Mouse (Mus musculus) megakaryocyte, embryonic 14.5 days (primary cell): ENCODE data around the gene Ccdc78. TPM values are rescaled to one million over a fixed set of nuclear protein-coding genes. Genes with fewer than 3 reads are reported as not detected.
A peak's percentile ranks its signal among the peaks of the same experiment; 100 is the strongest.
"Not testable (repeated sequence)": the region's sequence is repeated elsewhere in the genome, so short reads cannot be mapped to it uniquely, and the experiment has no call there.

ENCODE experiments used
- H3K27me3 ChIP-seq: replicated peaks from 2 replicates; pipeline ENCODE3; 2012; ENCODE audit warnings: inconsistent platforms
- H3K36me3 ChIP-seq: replicated peaks from 2 replicates; pipeline ENCODE3; 2012; ENCODE audit warnings: low read length, inconsistent platforms, mixed read lengths
- H3K4me1 ChIP-seq: 2 replicates; pipeline ENCODE4 v1.6.1; 2012; ENCODE audit warnings: inconsistent platforms
- H3K4me3 ChIP-seq: replicated peaks from 2 replicates; pipeline ENCODE3; 2012; ENCODE audit warnings: moderate library complexity, mild to moderate bottlenecking, inconsistent platforms
- H3K9me3 ChIP-seq: 2 replicates; pipeline ENCODE4 v1.6.1; 2012; ENCODE audit warnings: inconsistent platforms
- FLI1 ChIP-seq: IDR thresholded peaks from 2 replicates; pipeline ENCODE4 v1.6.1; 2012; ENCODE audit warnings: low read length, inconsistent platforms, mixed read lengths
- GATA1 ChIP-seq: IDR thresholded peaks from 3 replicates; pipeline ENCODE4 v1.6.1; 2012; ENCODE audit warnings: mixed read lengths, low read length, inconsistent platforms, borderline replicate concordance
- polyA plus RNA-seq: library from polyadenylated mRNA; stranded (reverse); fragments of >175 nt; gene quantifications from 2 replicates; pipeline ENCODE4 v1.2.3, GENCODE M21; 2012; ENCODE audit warnings: low replicate concordance; ENCODE audit not compliant: insufficient read depth

Ccdc78 gene
- polyA plus RNA-seq: not detected in 2 replicates

DNA sequence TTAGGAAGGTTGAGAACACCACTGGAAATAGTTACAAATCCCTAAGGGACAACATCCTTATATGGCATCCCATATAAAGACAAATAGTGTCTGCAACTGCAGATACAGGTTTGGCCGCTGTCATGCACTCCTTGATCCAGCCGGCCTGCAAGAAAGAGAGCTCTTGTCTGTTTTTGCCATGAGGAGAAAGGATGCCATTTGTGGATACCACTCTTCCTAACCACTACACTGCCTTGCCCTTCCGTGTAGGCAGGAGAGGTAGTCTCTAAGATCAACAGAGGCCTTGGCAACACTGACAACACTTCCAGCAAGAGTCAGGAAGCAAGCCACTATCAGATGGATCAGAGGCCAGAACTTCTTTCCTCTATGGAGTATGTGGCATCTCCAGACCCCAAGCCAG, at the start of gene Ccdc78:
Ccdc78 (plus strand) TSS at position 301 of the 400 bp plus-strand sequence.
- Histone ChIP-seq H3K4me3 (peak within 1 kb of the TSS; percentile 98), H3K36me3 (peaks cover 62% of the 10 kb centered on the region), H3K27me3 (peaks cover 3% of the 10 kb centered on the region), H3K4me1 (peaks cover 43% of the 10 kb centered on the region), H3K9me3 (no peaks in the 10 kb centered on the region)
- TF ChIP-seq FLI1: no peak
- no peak for TF ChIP-seq GATA1

DNA sequence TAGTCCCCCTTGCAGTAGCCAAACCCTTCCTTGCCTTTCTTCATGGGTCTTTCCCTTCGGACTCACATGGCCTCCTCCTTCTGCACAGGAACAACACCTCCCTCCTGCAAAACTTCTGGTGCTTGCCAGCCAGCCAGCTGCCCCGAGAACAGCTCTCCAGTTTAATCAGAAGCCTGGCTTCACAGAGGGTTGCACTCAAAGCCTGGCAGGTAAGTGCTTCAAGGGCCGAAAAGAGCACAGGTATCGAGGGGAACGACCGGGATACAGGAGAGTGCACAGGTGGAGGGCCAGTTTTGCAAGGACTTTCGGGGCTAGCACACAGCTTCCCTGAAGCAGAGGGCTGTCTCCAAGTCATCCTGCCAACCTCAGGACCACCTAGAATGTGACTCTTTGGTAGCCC, 47.5 kb upstream of the Ccdc78 start:
- no peak overlapping the region for H3K4me3 ChIP-seq
- H3K36me3 ChIP-seq: no peaks in the 10 kb centered on the region
- H3K27me3 ChIP-seq: peaks cover 71% of the 10 kb centered on the region
- no peaks in the 10 kb centered on the region for H3K4me1 ChIP-seq
- H3K9me3 ChIP-seq: no peaks in the 10 kb centered on the region
- no peak for TF ChIP-seq GATA1
- no peak for TF ChIP-seq FLI1

DNA sequence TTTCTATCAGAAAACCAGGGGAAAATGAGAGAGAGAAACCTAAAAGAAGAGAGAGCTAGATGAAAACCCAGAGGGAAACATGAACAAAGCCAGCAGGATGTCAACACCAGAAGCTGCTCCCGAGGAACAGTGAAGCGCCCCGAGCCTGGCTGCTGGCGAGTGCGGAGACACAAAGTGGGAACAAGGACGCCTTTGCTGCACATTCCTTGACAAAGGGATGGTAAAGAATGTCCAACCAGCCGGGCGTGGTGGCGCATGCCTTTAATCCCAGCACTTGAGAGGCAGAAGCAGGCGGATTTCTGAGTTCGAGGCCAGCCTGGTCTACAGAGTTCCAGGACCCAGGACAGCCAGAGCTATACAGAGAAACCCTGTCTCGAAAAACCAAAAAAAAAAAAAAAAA, 44.9 kb upstream of the Ccdc78 start:
- H3K27me3 ChIP-seq: peaks cover 70% of the 10 kb centered on the region
- H3K4me1 ChIP-seq, H3K9me3 ChIP-seq, H3K36me3 ChIP-seq, H3K4me3 ChIP-seq: not testable (repeated sequence)

DNA sequence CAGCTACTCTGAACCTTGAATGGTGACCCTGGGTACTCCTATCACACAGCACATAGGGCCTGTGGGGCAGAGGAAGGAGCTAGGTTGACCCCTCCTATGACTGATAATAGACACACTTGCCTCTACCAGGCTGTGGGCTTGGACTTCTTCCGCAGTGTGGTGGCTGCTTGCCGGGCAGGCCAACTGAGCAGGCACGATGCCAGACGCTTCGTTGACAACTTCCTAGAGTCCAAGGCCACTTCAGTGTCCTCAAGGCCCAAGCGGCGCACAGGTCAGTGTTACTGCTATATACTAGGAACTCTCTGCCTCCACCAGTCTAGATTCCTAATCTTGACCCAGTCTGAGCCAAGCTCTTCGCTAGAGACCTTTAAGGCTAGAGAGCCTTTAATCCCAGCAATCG, 42.5 kb upstream of the Ccdc78 start:
- Histone ChIP-seq H3K4me3 (no peak overlapping the region), H3K4me1 (no peaks in the 10 kb centered on the region), H3K9me3 (no peaks in the 10 kb centered on the region), H3K27me3 (peaks cover 62% of the 10 kb centered on the region), H3K36me3 (no peaks in the 10 kb centered on the region)
- TF ChIP-seq FLI1 (no peak), GATA1 (no peak)

DNA sequence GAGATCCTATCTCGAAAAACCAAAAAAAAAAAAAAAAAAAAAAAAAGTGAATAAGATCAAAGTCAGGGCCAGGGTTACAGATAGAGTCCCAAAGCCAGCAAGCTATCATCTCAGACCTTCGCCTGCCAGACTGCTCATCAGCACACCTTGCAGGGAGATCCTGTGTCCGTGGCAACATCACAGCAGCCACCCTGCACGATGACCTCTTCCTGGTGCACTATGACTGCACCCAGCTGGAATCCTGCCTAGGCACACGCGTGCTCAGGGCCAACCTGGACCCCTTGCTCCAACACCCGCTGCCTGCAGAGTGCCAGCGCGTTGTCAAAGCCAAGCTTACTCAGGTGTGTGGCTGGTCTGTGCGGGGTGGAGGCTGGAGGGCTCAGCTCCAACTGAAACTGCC, 42.1 kb upstream of the Ccdc78 start:
- no peak overlapping the region for H3K4me3 ChIP-seq
- H3K27me3 ChIP-seq: peaks cover 60% of the 10 kb centered on the region
- no peaks in the 10 kb centered on the region for H3K36me3 ChIP-seq
- TF ChIP-seq GATA1 (no peak), FLI1 (no peak)
- no peaks in the 10 kb centered on the region for H3K9me3 ChIP-seq
- no peaks in the 10 kb centered on the region for H3K4me1 ChIP-seq

DNA sequence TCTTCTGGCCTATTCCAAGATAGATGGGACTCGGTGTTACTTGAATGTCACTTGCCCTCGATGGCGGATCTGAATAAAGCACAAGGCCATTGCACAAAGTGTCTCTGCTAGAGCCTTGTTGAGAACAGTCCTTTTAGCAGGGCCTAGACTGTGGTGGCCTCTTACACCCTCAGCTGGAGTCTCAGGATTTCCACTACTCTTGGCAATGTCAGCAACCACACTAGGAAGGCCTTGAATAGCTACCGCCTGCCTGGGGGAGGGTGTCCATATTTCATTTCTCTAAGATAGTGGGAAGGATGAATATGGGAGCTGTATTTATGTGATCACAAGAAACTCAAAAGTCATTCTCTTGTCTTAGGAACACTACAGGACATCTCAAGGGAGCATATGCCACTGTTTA, 38.1 kb upstream of the Ccdc78 start:
- peaks cover 77% of the 10 kb centered on the region for H3K27me3 ChIP-seq
- no peaks in the 10 kb centered on the region for H3K4me1 ChIP-seq
- H3K36me3 ChIP-seq: no peaks in the 10 kb centered on the region
- no peaks in the 10 kb centered on the region for H3K9me3 ChIP-seq
- TF ChIP-seq FLI1: no peak
- no peak for TF ChIP-seq GATA1
- no peak overlapping the region for H3K4me3 ChIP-seq

DNA sequence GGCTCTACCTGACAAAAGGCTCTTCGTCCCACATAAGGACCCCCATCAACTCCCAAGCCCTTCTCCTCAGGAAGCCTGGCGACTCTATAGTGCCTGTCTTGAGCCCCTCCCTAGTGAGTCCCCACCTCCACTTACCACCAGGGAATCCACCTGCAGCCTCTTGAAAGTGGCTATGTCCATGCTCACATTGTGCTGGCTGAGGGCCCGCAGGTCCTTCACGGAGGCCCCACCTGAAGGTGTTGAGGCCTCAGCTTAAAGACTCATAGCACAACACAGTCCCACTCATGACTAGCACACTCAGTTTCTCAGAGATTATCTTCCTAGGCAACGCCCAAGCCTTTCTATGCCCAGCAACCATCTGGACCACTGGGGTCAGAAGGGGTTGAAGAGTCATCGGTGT, 37.1 kb upstream of the Ccdc78 start:
- H3K36me3 ChIP-seq: no peaks in the 10 kb centered on the region
- H3K9me3 ChIP-seq: no peaks in the 10 kb centered on the region
- peaks cover 80% of the 10 kb centered on the region for H3K27me3 ChIP-seq
- TF ChIP-seq FLI1 (no peak), GATA1 (no peak)
- no peaks in the 10 kb centered on the region for H3K4me1 ChIP-seq
- H3K4me3 ChIP-seq: no peak overlapping the region

DNA sequence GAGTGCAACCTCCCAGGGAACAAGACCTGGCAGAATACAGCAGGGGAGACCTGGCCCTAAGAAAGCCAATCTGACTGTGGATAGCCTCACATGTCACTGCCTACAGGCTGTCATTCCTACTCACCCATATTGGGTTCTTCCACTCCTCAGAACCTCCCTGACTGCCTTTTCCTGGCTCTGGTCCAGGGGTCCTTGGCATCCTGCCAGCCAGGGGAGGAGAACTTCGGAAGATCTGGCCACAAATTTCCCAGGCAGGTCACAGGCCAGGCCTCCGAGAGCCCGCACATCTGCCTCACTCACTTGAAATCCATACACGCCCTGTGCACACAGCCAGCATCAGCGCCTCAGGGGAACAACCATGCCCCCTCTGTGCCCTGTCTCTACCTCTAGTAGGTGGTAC, 34.9 kb upstream of the Ccdc78 start:
- TF ChIP-seq FLI1 (no peak), GATA1 (no peak)
- Histone ChIP-seq H3K9me3 (no peaks in the 10 kb centered on the region), H3K4me3 (no peak overlapping the region), H3K4me1 (no peaks in the 10 kb centered on the region), H3K27me3 (peaks cover 83% of the 10 kb centered on the region), H3K36me3 (no peaks in the 10 kb centered on the region)

DNA sequence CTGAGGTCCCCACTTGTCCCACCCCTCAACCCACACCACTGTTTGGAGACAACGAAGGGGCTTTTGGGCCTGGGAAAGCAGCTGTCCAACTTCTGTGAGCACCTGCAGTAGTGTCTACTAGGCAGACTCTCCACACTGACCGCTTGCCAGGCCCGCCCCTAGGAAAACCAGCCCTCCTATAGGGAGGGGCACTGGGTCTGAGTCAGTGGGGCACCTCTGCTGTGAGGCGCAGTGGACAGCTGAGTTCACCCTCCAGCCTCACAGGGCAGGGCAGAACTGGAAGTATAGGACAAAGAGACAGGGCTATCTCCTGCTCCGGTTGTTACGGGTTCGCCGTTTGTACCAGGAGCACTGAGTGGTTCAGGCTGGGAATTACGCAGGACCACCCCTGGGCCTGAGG, 32.1 kb upstream of the Ccdc78 start, which contains the start of gene Msln:
Msln (minus strand) TSS at position 138 of the 400 bp plus-strand sequence.
- TF ChIP-seq FLI1: no peak
- Histone ChIP-seq H3K27me3 (peaks cover 86% of the 10 kb centered on the region), H3K9me3 (no peaks in the 10 kb centered on the region), H3K4me3 (no peak within 1 kb of the TSS), H3K4me1 (no peaks in the 10 kb centered on the region), H3K36me3 (no peaks in the 10 kb centered on the region)

DNA sequence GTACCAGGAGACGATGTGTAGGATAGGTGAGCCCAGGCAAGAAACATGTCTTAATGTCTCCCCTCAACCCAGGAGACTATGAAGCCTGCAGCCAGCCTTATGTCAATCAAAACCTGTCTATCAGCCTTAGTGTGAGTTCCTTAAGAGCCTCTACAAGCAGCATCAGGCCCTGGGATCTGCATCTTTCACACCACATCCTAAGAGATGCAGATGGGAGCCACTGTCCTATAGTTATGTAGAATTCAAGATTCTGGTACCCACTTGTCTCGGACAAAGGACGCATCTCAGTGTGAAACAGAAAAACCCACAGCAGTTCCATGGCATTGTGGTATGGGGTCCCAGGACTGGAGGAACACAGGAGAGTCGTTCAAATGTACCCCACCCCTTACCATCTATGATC, 31.3 kb upstream of the Ccdc78 start:
- Histone ChIP-seq H3K27me3 (peaks cover 81% of the 10 kb centered on the region), H3K36me3 (no peaks in the 10 kb centered on the region), H3K4me3 (no peak overlapping the region), H3K9me3 (no peaks in the 10 kb centered on the region), H3K4me1 (no peaks in the 10 kb centered on the region)
- TF ChIP-seq FLI1 (no peak), GATA1 (no peak)

DNA sequence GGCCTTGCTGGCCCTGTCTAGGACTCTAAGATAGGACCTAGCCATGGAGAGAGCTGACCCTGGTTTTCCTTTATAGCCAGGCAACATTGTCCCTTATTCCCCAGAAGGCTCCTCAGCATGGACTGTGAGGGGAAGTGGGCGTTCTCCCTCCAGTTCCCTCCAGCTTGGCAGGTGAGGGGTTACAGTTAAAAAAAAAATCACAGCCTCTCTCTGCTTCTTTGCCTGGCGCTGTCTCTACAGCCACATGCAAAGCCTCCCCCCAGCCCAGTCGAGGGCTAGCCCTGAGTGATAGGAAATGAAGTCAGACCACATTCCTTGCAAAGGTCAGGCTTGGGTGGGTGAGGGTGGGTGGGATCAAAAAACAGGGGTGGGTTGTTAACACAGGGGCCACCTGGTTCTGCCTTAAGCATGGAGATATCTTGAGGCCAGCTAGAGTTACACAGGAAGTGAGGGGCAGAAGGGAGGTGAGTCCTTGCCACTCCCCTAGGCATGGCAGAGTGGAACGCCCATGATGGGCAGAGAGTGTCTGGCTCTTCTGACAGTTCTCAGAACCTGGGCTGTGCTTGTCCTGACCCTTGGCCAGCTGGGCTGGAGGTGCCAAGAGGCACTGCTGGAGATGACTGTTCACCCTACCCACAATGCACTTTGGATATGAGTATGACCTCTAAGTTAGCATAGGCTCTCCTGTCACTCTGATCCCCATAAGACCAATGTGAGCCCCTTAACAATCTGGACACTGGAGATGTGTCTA, 30.6 kb upstream of the Ccdc78 start:
- H3K4me1 ChIP-seq: no peaks in the 10 kb centered on the region
- no peak overlapping the region for H3K4me3 ChIP-seq
- H3K36me3 ChIP-seq: no peaks in the 10 kb centered on the region
- peaks cover 76% of the 10 kb centered on the region for H3K27me3 ChIP-seq
- no peaks in the 10 kb centered on the region for H3K9me3 ChIP-seq
- TF ChIP-seq GATA1 (no peak), FLI1 (no peak)
